Mouse (Mus musculus): ENCODE measurements around the gene Tenm4. TPM values are rescaled to one million over a fixed set of nuclear protein-coding genes. Genes with fewer than 3 reads are reported as not detected.

The Tenm4 gene
- polyA plus RNA-seq, 1 experiment, result 0.79 TPM

DNA sequence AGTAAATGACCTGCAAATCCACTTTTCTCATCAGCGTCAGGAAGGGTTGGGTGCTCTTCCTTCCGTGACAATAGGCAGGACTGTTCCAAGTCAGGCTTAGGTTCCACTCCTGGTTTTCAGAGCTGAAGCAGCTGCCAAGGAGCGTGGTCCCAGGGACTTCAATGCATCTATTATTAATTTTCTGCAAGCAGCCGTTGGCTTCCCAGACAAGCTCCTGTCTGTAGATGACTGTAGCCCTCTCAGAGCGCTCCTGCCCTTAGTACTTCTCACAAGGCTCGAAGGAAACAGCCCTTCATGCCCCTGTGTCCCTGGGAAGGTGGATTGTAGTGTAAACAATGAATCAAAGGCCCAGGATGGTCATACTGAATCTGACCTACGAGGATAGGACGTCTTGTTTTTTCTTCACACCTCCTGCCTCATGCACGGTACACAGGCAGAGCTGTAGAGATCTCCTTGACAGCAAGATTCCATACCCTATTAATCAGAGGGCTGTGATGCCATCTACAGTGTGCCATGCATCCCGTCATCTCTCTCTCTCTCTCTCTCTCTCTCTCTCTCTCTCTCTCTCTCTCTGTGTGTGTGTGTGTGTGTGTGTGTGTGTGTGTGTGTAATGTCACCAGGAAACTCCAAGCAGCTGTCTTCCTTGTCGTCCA lies 331.4 kb downstream of the Tenm4 start:
- TF ChIP-seq POLR2A (IDR thresholded peaks at IDR 0.05; ENCODE audit: low read depth, low read length) (no peak), CTCF (IDR thresholded peaks at IDR 0.05; ENCODE audit: extremely low read depth, insufficient read length, insufficient replicate concordance, low read depth, low read length) (no peak)
- WGBS, result 61% methylated on average over 11 of the region's 11 CpGs

DNA sequence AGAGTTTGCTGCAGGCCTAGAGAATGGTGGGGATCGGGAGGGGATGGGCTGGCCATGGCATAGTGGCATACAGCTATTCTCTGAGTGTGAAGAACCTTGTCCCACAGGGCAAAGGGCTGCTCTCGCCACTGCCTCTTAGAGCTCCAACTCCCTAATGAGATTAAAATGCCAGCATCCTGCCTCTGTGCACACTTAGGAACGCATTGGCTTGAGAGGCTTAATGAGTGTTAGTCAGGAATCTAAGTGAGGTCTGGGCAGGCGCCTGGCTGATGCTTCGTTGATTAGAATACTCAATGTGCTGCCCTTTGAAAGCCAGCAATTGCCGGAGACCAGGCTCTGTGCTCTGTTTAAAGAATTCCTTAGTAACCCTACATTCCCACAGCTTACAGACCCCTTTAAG lies 334.5 kb downstream of the Tenm4 start:
- 75% methylated on average over 6 of the region's 6 CpGs for WGBS

More for the DNA sequence above, 331.4 kb downstream of the Tenm4 start:
- no peaks in the 10 kb centered on the region for H3K36me3 ChIP-seq (ENCODE audit: control insufficient read depth, insufficient read depth, low read length)
- H3K27ac ChIP-seq (ENCODE audit: insufficient read depth, low read depth, low read length), result no peak overlapping the region
- H3K27me3 ChIP-seq (ENCODE audit: control insufficient read depth, insufficient read depth, low read length), result no peaks in the 10 kb centered on the region
- no peak overlapping the region for H3K4me3 ChIP-seq (ENCODE audit: low read depth, low read length)
- no peaks in the 10 kb centered on the region for H3K4me1 ChIP-seq (ENCODE audit: control insufficient read depth, insufficient read depth, insufficient read length, low read length)

DNA sequence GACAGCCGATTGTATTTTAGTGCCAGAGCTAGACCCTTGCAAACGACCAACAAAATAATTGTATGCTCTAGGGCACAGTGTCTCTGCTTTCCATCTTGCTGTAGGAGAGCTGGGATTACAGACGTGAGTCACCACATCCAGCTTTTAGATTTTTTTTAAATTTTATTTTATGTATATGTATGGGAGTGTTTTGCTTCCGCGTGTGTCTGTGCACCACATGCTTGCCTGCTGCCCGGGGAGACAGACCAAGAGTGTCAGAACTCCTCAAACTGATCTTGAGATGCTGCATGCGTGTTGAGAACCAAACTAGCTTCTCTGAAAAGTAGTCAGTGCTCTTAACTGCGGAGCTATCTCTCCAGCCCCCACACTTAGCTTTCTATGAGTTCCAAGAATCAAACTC lies 336.0 kb downstream of the Tenm4 start:
- TF ChIP-seq POLR2A (IDR thresholded peaks at IDR 0.05; ENCODE audit: low read depth, low read length) (no peak), CTCF (IDR thresholded peaks at IDR 0.05; ENCODE audit: extremely low read depth, insufficient read length, insufficient replicate concordance, low read depth, low read length) (no peak)
- Histone ChIP-seq H3K36me3 (ENCODE audit: control insufficient read depth, insufficient read depth, low read length) (no peaks in the 10 kb centered on the region), H3K27ac (ENCODE audit: insufficient read depth, low read depth, low read length) (no peak overlapping the region), H3K4me3 (ENCODE audit: low read depth, low read length) (no peak overlapping the region), H3K27me3 (ENCODE audit: control insufficient read depth, insufficient read depth, low read length) (no peaks in the 10 kb centered on the region), H3K4me1 (ENCODE audit: control insufficient read depth, insufficient read depth, insufficient read length, low read length) (no peaks in the 10 kb centered on the region)
- whole genome bisulfite sequencing, result 82% methylated on average over 8 of the region's 8 CpGs

More for the DNA sequence above, 334.5 kb downstream of the Tenm4 start:
- TF ChIP-seq POLR2A (IDR thresholded peaks at IDR 0.05; ENCODE audit: low read depth, low read length) (no peak), CTCF (IDR thresholded peaks at IDR 0.05; ENCODE audit: extremely low read depth, insufficient read length, insufficient replicate concordance, low read depth, low read length) (no peak)
- Histone ChIP-seq H3K27ac (ENCODE audit: insufficient read depth, low read depth, low read length) (no peak overlapping the region), H3K4me1 (ENCODE audit: control insufficient read depth, insufficient read depth, insufficient read length, low read length) (no peaks in the 10 kb centered on the region), H3K36me3 (ENCODE audit: control insufficient read depth, insufficient read depth, low read length) (no peaks in the 10 kb centered on the region), H3K4me3 (ENCODE audit: low read depth, low read length) (no peak overlapping the region), H3K27me3 (ENCODE audit: control insufficient read depth, insufficient read depth, low read length) (no peaks in the 10 kb centered on the region)

DNA sequence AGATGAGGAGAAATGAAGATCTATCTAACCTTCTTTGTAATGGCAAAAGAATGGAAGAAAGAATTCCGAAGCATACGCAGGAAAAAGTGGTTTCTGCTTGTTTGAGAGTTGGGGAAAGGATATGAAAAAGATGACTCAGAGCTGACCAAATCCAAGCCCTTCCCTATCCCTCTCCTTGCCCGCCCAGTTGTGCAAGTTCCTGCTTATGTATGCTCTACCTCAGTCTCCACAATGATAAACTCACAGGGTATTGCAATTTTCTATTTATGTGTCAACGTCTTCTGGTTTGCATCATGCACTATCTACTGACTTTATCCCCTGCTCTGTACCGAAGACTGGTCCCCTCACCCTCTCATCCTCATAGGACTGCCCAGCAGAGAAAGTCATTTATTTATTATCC lies 339.4 kb downstream of the Tenm4 start:
- H3K36me3 ChIP-seq (ENCODE audit: control insufficient read depth, insufficient read depth, low read length), result no peaks in the 10 kb centered on the region
- H3K4me3 ChIP-seq (ENCODE audit: low read depth, low read length), result no peak overlapping the region
- WGBS, result 71% methylated on average over 5 of the region's 5 CpGs
- no peaks in the 10 kb centered on the region for H3K4me1 ChIP-seq (ENCODE audit: control insufficient read depth, insufficient read depth, insufficient read length, low read length)
- no peaks in the 10 kb centered on the region for H3K27me3 ChIP-seq (ENCODE audit: control insufficient read depth, insufficient read depth, low read length)
- TF ChIP-seq CTCF (IDR thresholded peaks at IDR 0.05; ENCODE audit: extremely low read depth, insufficient read length, insufficient replicate concordance, low read depth, low read length) (no peak), POLR2A (IDR thresholded peaks at IDR 0.05; ENCODE audit: low read depth, low read length) (no peak)
- no peak overlapping the region for H3K27ac ChIP-seq (ENCODE audit: insufficient read depth, low read depth, low read length)

DNA sequence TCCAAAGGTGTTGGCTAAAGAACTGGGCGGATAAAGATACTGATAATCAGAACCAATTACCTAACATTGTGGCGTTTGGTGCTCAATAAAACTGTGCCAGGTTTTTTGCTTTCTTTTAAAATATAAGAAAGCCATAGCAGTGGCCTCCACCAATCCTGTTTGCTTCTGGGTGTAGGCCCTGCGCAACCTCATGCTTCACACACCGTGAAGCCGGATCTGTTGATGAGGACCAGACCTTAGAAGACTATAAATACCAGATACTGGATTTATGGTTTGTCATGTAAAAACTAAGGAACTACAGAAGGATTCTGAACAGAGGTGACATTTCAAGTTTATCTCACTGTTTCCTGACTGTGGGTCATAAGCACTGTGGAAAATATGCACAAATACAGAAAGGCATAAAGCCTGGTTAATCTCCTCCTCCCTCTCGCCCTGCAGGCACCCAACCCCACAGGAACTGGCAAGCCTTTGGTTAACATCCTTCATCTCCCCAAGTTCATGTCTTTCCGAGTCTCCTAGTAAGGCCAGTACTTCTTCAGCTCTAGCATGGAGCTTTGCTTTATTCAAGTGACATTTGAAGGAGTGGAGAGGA lies 340.1 kb downstream of the Tenm4 start:
- 73% methylated on average over 7 of the region's 7 CpGs for WGBS
- no peaks in the 10 kb centered on the region for H3K4me1 ChIP-seq (ENCODE audit: control insufficient read depth, insufficient read depth, insufficient read length, low read length)
- no peaks in the 10 kb centered on the region for H3K36me3 ChIP-seq (ENCODE audit: control insufficient read depth, insufficient read depth, low read length)
- H3K4me3 ChIP-seq (ENCODE audit: low read depth, low read length), result no peak overlapping the region
- H3K27ac ChIP-seq (ENCODE audit: insufficient read depth, low read depth, low read length), result no peak overlapping the region
- H3K27me3 ChIP-seq (ENCODE audit: control insufficient read depth, insufficient read depth, low read length), result no peaks in the 10 kb centered on the region
- no peak for TF ChIP-seq POLR2A (IDR thresholded peaks at IDR 0.05; ENCODE audit: low read depth, low read length)
- TF ChIP-seq CTCF (IDR thresholded peaks at IDR 0.05; ENCODE audit: extremely low read depth, insufficient read length, insufficient replicate concordance, low read depth, low read length), result no peak

DNA sequence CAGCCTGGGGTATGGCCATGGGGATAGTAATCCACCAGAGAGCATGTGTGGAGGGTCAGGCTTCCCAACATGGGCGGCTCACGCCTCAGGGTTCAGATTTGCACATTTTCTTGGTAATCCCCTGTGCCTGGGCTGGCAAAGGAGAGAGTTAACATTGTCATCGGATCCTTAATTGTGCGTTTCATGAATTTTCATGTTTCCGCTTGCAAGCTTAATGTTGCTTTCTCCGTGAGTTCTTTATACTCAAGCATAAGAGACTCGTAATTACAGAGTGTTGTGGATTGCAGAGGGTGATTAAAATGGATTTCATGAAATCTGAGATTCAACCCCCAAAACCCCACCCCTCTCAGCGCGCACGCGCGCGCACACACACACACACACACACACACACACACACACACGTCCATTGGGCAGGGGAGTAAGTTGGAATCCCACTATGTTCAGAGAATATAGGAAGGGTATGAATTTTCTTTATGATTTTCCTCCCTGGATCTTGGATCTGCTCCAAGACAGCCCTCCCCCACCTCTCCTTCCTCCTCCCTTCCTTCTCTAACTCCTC lies 341.0 kb downstream of the Tenm4 start:
- Histone ChIP-seq H3K27me3 (ENCODE audit: control insufficient read depth, insufficient read depth, low read length) (no peaks in the 10 kb centered on the region), H3K27ac (ENCODE audit: insufficient read depth, low read depth, low read length) (no peak overlapping the region), H3K36me3 (ENCODE audit: control insufficient read depth, insufficient read depth, low read length) (no peaks in the 10 kb centered on the region), H3K4me1 (ENCODE audit: control insufficient read depth, insufficient read depth, insufficient read length, low read length) (no peaks in the 10 kb centered on the region), H3K4me3 (ENCODE audit: low read depth, low read length) (no peak overlapping the region)
- TF ChIP-seq CTCF (IDR thresholded peaks at IDR 0.05; ENCODE audit: extremely low read depth, insufficient read length, insufficient replicate concordance, low read depth, low read length) (no peak), POLR2A (IDR thresholded peaks at IDR 0.05; ENCODE audit: low read depth, low read length) (no peak)
- WGBS, result 86% methylated on average over 14 of the region's 14 CpGs

DNA sequence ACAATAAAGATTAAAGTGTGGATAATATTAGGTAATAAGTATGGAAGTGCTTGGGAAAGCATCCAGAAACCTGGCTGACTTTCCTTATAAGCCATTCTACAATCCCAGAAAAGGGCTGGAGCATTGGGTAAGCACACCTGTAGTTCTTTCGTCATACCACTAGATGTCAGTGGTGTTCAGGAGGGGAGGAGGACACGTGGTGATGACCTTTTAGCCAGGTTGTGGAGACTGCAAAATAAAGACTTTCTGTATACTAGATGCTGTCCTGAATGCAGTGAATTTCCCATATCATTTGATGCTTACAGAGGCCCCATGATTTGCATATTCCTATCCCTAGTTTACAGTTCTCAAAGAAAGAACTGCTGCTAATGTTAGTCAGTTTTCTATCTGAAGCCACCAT lies 348.2 kb downstream of the Tenm4 start:
- 0% methylated on average over 2 of the region's 2 CpGs for WGBS
- H3K36me3 ChIP-seq (ENCODE audit: control insufficient read depth, insufficient read depth, low read length), result no peaks in the 10 kb centered on the region
- H3K4me3 ChIP-seq (ENCODE audit: low read depth, low read length), result no peak overlapping the region
- H3K27ac ChIP-seq (ENCODE audit: insufficient read depth, low read depth, low read length), result no peak overlapping the region
- no peak for TF ChIP-seq CTCF (IDR thresholded peaks at IDR 0.05; ENCODE audit: extremely low read depth, insufficient read length, insufficient replicate concordance, low read depth, low read length)
- TF ChIP-seq POLR2A (IDR thresholded peaks at IDR 0.05; ENCODE audit: low read depth, low read length), result no peak
- no peaks in the 10 kb centered on the region for H3K27me3 ChIP-seq (ENCODE audit: control insufficient read depth, insufficient read depth, low read length)
- no peaks in the 10 kb centered on the region for H3K4me1 ChIP-seq (ENCODE audit: control insufficient read depth, insufficient read depth, insufficient read length, low read length)
